ENCODE assay signal across 14 mouse cellular contexts in the genomic region with DNA sequence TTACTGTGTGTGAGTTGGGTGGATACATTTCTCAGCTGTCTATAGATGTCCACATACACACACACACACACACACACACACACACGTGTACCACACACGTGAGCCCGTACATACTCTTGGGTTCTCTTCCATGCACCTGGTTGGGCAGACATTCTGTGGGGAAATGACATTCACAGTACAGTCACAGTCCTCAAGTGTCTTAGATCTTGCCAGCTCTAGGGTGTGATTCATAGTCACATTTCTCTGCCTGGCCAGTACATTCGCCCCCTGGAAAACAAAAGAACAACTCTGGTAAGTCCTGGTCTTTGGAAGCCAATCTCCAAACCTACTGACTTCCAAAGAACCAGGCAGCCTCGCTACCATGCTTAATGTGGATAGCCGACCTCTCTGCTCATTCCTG.
"Had no signal": no experiment of that assay in that cellular context is flagged by ENCODE, and none has a peak within 500 bp of the region (broad histone marks: within the 10 kb centered on the region; RNA-seq: fewer than 3 reads in every experiment).

No protein-coding gene starts in this region.

- H3K4me1 ChIP-seq: liver, embryonic 13.5 days had no signal

- H3K36me3 ChIP-seq: limb, embryonic 15.5 days; liver, embryonic 13.5 days; lung, embryonic 15.5 days; midbrain, embryonic 15.5 days; neural tube, embryonic 13.5 days had no signal

- H3K9me3 ChIP-seq: limb, embryonic 15.5 days; liver, embryonic 13.5 days; lung, embryonic 15.5 days; megakaryocyte, embryonic 14.5 days; midbrain, embryonic 15.5 days; neural tube, embryonic 13.5 days had no signal

- H3K27me3 ChIP-seq: limb, embryonic 15.5 days; lung, embryonic 15.5 days; midbrain, embryonic 15.5 days had no signal

- ATAC-seq: liver, postnatal 0 days; midbrain, embryonic 15.5 days had no signal

- DNase-seq: kidney, postnatal 36 days; liver, embryonic 13.5 days; liver, postnatal 0 days; lung, postnatal 14 days; right cerebral cortex, postnatal 14 days; thymus, postnatal 4 days had no signal

- H3K27ac ChIP-seq: kidney, postnatal 0 days; limb, embryonic 15.5 days; liver, embryonic 13.5 days; lung, embryonic 15.5 days; macrophage; midbrain, embryonic 15.5 days; neural tube, embryonic 13.5 days had no signal

- H3K9ac ChIP-seq: limb, embryonic 15.5 days; liver, embryonic 13.5 days; liver, postnatal 0 days; lung, embryonic 15.5 days; midbrain, embryonic 15.5 days; neural tube, embryonic 13.5 days had no signal

- H3K4me3 ChIP-seq: limb, embryonic 15.5 days; liver, embryonic 13.5 days; lung, embryonic 15.5 days; megakaryocyte, embryonic 14.5 days; midbrain, embryonic 15.5 days; neural tube, embryonic 13.5 days had no signal

- H3K4me2 ChIP-seq: limb, embryonic 15.5 days; liver, embryonic 13.5 days; lung, embryonic 15.5 days; midbrain, embryonic 11.5 days; midbrain, embryonic 15.5 days; neural tube, embryonic 13.5 days had no signal
